Mouse (Mus musculus): ENCODE data around the gene Plppr3.
A peak's percentile ranks its signal among the peaks of the same experiment; 100 is the strongest.

The Plppr3 gene

GRCm38 (mm10) chr10:79865801-79866295 is 8.6 kb downstream of the Plppr3 start:
- no peak for DNase-seq (ENCODE audit: low spot score)

DNA sequence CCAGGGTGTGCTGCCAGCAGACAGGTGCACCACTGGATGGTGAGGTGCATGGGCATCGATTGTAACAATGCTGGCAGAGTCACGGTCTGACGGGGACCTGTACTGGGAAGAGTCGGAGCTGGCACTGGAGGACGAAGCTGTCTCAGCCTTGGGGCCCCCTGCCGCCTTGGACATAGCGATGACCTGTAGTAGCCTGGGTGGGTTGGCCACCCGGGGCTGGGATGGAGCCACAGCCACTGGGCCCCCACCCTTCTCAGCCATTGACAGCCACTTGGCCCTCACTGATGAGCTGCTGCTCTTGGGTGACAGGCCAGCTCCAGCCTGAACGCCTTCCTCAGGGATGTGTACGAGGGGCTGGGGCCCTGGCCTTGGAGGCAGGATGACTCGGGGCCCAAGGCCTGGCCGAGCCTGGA is 9.2 kb downstream of the Plppr3 start:
- DNase-seq (ENCODE audit: low spot score), result no peak

DNA sequence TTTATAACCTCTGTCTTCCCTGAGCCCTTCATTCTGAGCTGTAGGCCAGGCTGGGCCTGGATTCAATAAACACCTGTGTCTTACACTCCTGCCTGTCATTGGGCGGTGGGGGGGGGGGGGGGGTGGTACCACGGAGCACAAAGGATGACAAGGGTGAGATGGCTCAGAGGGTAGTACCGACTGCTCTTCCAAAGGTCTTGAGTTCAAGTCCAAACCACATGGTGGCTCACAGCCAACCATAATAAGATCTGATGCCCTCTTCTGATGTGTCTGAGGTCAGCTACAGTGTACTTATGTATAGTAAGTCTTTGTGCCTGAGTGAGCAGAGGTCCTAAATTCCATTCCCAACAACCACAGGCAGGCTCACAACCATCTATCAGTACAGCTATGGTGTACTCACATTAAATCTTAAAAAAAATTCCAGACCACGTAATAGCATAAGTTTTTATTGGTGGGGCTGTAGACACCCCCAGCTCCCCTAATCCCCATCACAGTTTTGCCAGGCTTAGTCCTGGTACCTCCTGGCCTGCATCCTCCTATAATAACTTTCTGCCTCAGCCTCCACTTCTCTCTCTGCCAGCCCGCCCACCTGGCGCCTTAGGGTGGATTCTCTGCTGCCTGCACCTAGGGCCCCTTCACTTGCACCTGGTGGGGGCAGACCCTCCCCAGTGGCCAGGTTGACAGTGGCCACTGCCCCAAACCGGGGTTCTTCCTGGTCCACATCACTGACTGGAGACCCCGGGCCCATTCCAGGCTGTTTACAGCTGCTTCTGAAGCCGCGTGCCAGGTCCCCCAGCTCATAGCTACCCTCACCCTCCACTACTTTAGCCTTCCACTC is 9.9 kb downstream of the Plppr3 start:
- DNase-seq (ENCODE audit: low spot score), result no peak

- no peak for DNase-seq (ENCODE audit: low spot score)
Observed at GRCm38 (mm10) chr10:79862925-79863324, 11.5 kb downstream of the Plppr3 start.

DNA sequence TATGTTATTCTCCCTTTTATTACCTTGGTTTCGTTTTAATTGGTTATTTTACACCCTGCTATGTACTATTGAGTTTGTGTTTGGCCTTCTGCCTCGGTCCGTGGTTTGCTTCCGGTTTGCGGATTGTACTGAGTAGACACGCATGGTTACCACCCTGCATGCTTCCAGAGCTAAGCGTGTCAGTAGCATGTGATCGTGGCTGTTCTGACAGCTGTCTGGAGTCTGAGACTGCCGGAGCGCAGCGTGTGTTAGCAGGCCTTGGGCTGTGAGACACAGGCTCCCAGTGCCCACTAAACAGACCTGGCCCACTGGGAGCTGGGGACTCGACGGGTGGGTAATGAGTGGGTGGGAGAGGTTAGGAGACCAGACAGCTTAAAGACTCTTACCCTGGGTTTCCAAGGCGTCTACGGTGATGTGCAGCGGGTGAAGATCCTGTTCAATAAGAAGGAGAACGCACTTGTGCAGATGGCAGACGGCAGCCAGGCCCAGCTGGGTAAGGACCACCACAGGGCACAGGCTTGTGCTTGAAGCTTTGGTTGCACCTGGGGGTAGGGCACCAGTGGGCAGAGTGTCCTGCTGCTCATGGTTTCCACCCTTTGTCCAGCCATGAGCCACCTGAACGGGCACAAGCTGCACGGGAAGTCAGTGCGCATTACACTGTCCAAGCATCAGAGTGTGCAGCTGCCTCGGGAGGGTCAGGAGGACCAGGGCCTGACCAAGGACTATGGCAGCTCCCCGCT is 12.2 kb downstream of the Plppr3 start:
- no peak for DNase-seq (ENCODE audit: low spot score)

DNA sequence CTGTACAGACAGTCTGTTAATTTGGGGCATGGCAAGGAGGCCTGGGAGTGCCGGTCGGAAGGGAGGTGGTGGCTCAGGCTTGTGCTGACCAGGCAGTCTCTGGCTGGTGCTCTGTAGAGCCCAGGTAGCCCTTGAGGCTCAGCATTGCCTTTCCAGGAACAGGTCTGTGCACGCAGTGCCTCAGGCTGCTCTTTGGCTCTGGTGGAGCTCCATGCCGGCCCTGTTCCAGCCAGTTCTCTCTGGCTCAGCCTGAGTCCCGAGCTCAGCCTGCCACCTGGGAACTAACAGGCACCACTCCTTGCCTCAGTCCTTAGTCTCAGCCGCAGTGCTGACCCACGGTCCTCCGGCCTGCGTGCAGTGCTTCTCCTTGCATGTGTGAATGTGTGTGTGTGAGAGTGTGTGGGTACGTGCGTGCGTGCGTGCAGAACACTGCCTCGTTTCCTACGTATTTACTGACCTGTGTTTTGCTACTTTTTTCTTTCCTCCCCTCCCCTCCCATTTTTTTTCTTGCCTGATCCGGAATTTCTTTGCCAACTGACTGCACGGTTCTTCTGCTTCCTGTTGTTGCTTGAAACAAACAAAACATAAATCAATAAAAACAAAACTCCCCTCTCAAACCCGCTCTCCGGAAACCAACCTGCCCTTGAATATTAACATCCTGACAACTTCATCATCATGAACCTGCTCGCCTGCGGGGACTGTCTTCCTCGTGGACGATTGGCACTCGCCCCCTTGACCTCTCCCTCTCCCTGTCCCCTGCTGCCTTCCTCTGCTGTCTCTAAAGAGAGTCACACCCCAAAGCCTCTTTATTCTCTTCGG is 13.0 kb downstream of the Plppr3 start:
- no peak for DNase-seq (ENCODE audit: low spot score)

- DNase-seq (ENCODE audit: low spot score), result no peak
Observed at GRCm38 (mm10) chr10:79860079-79860911, 14.1 kb downstream of the Plppr3 start.

DNA sequence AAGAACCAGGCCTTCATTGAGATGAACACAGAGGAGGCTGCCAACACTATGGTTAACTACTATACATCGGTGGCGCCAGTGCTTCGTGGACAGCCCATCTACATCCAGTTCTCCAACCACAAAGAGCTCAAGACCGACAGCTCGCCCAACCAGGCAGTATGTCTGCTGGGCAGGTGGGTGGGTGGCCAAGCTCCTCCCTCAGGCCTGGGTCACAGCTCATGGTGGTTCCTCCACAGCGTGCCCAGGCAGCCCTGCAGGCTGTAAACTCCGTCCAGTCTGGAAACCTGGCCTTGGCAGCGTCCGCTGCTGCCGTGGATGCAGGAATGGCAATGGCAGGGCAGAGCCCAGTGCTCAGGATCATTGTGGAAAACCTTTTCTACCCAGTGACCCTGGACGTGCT is 15.3 kb downstream of the Plppr3 start:
- DNase-seq (ENCODE audit: low spot score), result no peak

GRCm38 (mm10) chr10:79858416-79859074 is 15.9 kb downstream of the Plppr3 start:
- no peak for DNase-seq (ENCODE audit: low spot score)

DNA sequence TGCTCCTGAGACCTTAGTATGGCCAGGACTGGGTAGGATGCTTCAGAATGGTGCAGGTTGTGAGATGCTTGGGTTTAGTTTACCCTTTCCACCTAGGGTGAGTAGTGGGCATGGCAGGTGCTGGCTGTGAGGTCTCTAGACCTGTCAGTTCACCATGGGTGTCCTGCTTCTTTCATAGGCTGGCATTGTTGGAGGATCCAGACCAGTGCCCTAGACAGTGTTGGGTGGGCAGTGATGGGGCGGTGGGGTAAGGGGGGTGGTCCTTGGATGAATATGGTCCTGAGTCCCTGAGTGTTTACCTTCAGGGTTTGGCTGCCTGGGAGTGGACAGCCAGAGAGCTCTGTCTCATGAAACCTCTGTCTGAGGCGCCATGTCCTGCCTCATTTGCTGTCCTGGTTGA is 16.5 kb downstream of the Plppr3 start:
- DNase-seq (ENCODE audit: low spot score), result no peak

- DNase-seq (ENCODE audit: low spot score), result no peak
Observed at GRCm38 (mm10) chr10:79857452-79857811, 17.0 kb downstream of the Plppr3 start.

DNA sequence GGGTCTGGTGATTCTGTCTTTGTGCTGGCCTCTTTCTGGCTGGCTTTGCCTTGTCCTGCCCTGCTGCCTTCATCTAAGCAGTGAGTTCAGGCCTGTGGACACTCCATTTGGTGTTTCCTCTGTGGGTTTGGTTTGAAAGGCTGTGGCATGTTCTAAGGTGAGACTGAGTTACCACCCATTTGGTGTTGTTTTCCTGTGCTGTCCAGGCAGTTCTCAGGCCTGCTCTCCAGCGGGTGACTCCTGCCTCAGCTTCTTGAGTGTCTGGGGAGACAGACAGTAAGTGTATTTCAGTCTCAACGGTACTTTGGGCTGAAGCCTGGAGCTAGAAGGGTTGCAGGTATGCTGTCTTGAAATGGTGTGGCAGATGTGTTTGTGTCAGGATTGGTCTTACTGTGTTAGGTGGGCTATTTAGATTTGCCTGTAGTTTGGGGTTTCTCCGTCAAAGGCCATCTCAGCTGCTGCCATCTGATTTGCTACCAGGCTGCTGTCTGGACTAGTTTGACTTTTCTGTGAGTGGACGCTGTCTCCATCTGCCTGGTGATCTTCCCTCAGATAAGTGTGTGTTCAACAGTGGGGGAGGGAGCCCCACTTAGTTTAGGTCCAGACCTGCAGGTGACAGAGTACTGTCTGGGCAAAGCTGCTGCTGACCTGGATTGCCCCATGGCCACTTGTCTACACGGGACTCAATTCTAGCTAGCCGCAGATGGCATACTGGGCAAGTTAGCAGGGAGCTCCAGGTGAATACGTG is 17.6 kb downstream of the Plppr3 start:
- no peak for DNase-seq (ENCODE audit: low spot score)

- DNase-seq (ENCODE audit: low spot score), result no peak
Observed at GRCm38 (mm10) chr10:79856280-79856679, 18.2 kb downstream of the Plppr3 start.

DNA sequence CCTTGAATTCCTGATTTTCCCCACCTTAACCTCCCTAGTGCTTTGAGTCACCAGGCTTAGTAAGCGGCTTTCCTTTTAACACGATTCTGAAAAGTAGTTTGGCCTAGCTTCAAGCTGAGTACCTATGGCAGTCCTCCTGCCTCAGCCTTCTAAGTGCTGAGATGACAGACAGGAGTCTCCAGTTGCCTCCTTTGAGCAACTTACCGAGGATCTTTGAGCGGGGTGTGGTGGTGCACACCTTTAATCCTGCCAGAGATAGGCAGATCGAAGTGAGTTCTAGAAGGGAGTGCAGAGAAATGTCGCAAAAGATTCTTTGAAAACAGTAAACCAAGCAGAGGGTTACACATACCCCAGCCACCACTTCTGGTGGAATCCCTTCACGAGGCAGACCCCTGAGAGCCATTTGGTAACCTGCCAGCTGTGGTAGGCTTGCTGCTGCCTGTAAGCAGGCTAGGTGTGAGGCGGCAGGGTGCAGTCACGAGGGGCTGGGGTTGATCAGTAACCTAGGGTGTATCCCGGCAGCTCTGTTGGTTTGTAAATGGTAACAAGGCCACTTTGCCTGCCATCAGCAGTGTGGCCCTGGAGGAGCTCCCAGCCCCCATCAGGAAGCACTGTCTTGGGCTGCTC is 18.8 kb downstream of the Plppr3 start:
- DNase-seq (ENCODE audit: low spot score), result no peak

DNA sequence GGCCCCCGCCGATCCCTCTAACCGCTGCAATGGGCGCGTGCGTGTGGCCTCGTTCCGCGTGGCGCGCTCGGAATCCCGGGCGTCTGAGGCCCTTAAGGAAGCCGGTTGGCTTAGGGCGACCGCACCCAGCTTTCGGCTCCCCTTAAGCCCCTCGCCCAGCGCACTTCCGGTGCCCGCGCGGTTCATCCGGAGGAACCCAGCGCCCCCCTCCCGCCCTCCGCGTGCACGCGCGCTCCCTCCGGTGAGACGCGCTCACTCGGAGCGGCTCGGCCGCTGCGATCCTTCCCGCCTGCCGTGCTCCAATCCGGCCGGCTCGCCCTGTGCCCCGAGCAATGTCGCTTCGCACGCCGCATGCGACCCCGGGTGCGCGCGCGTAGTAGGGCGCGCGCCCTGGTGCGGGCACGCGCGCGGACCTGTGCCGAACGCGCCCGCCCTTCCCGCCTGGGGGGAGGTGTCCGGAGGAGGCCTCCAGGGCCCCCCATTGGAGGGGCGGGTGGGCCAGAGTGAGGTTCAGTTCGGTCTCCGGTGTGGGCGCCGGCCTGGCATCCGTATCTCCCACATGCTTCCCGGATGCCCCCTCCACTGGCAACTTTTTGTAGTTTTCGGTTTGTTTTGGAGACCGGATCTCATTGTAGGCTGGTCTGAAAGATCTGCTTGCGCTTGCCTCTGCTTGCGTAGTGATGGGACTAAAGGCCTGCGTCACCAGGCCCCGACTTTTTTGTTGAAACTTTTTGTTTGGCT is 19.5 kb downstream of the Plppr3 start:
- peak; percentile 88 for DNase-seq (ENCODE audit: low spot score)

GRCm38 (mm10) chr10:79853860-79854795 is 20.3 kb downstream of the Plppr3 start, which contains the start of gene Ptbp1:
Ptbp1 (plus strand) TSS chr10:79854427.
- peak; percentile 100 for DNase-seq (ENCODE audit: low spot score)

DNA sequence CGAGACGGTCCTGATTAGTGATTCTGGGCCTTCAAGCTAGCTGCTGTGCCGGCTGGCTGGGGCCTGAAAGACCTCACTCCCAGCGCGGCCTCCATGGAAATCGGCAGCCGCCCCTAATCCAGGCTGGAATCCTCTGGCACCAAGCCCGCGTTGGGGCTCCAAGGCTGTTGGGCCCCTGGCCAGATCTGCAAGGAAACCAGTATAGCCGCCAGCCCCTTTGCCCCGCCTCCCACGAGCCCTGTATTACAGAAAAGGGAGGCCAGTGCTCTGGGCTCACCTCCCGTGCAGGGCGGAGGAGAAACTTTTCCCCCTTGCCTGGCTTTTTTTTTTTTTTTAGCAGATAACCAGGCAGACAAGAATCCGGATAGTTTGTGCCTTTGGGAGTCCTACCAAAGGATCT is 21.0 kb downstream of the Plppr3 start:
- peak; percentile 90 for DNase-seq (ENCODE audit: low spot score)

- no peak for DNase-seq (ENCODE audit: low spot score)
Observed at GRCm38 (mm10) chr10:79852827-79853226, 21.6 kb downstream of the Plppr3 start.
